Mouse (Mus musculus) right cerebral cortex, postnatal 36 days (tissue): Measurements from ENCODE around the gene Vma21.

ENCODE experiments used
- DNase-seq, 2 experiments: peaks; one replicate each; pipeline ENCODE4 v3.0.0; 2022; ENCODE audit warnings: low spot score in 2 of 2, mixed read lengths in 1 of 2

Gene Vma21

DNA sequence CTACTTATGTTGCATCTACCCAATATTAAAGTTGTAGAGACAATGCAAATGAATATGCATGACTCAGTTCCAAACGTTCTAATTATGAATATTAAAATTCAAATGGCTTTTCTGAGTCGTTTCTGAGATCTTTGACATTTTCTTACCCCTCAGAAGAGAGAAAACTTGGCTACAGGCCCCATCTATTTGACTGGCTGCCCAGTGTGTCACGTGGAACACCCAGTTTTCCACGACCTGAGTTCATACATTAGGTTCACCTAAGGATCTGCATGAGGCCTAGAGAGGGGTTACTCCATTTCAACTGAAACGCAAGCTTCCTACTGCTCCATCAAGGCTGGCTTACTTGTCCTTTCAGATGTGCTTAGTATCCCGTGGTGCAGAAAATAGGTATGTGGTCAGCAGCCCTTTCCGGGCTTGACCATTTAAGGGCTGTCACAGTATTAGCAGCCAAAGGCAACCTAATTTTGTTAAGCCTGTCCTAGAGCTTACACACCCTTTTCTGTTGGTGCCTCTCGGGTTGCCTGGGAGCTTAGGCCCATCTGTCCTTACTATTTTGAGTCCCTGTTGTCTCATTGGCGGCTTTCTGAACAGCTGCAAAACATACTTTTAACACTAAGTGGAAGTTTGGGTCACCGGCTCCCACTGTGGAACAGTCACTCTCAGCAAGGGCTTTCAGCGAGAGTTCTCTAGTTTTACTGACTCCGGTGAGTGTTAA, at the start of gene Vma21:
Gene Vma21 (plus strand): TSS at position 294 of the 715 bp plus-strand sequence.
- DNase-seq: peak; percentile 0 to 1

DNA sequence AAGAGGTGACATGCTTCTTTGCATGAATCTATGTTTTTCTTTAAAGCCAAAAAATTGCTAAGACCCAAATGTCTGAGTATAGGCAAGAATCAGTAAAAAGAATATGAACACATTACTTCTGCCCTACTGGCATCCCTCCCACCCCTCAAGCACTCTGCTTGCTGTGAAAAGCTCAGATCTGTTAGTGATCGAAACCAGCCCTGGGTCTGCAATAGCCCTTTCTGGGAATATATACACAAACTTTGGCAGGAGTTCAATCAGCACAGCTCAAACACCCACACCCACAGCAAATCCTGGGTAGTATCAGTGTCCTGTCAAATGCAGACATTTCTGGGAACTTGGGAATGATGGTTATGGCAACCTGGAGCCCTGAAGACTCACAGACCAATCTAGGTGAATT, 47.8 kb upstream of the Vma21 start:
- DNase-seq: no peak

DNA sequence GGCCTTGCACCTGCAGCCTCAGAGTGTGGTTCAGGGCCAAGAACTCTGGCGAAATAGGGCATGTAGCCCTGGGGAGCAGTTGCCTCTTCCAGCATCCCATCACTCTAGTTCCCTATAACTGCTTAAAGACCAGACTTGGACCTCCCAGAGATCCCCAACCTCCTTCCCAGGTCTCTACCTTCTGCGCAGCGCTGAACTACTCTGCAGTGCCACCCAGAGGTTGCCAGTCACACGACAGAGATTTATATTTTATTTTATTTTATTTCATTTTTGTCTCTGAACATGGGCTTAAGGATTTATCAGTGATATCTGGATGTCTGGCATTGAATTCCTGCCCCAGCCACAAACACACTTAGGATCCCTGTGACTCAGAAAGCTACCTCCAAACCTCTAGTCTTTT, 24.6 kb upstream of the Vma21 start:
- no peak for DNase-seq

DNA sequence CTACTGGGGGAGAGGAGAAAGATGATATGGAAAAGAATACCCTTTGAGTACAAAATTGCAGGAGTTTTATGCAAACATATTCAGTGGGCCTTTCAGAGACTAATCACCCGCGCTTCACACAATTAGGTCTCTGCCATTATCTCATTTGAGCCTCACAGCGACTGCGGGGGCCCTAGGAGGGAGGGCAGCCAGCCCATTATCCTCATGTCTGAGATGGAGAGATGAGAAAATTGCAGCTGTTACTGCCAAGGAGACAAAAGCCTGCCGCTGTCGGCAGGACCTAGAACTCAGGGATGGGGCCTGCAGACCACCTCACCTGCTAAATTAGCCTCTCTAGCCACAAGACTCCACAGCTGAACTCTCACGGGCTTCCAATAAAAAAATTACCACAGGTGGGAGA, 18.0 kb upstream of the Vma21 start:
- DNase-seq: no peak

- DNase-seq: no peak
These were observed 16.8 kb upstream of the Vma21 start for GRCm38 (mm10) chrX:71798883-71799282.

GRCm38 (mm10) chrX:71811966-71812835, 3.5 kb upstream of the Vma21 start:
- no peak for DNase-seq

- peak; percentile 80 for DNase-seq
These were observed 705 bp downstream of the Vma21 start for GRCm38 (mm10) chrX:71816401-71816857.

- DNase-seq: no peak
These were observed 1.2 kb downstream of the Vma21 start for GRCm38 (mm10) chrX:71816931-71817361.

DNA sequence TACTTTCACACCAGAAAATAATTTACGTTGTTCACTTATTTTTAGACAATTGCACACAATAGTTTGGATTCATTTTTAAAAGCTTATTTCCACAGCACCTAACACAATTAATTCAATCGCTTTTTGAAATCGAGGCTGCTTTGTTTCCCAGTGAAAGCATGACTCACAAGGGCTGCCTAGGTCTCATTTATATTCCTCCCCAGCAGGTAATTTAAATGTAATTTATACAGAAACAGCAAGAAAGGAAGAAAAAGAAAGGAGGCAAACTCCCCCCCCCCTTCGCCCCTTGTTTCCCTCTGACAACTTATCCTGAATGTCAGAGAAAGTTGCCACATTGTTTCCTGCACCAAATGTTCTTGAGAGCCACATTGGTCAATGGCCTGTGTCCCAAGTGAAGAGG, 23.2 kb downstream of the Vma21 start:
- no peak for DNase-seq

GRCm38 (mm10) chrX:71846696-71847095, 31.0 kb downstream of the Vma21 start:
- DNase-seq: no peak

- DNase-seq: no peak
These were observed 38.1 kb downstream of the Vma21 start for GRCm38 (mm10) chrX:71853798-71854197.
